Mouse (Mus musculus): Measurements from ENCODE around the gene Ispd. TPM values are rescaled to one million over a fixed set of nuclear protein-coding genes. Genes with fewer than 3 reads are reported as not detected.

Gene Ispd
- polyA plus RNA-seq, 1 experiment: 2.5 TPM

GRCm38 (mm10) chr12:36627204-36627603 lies 246.0 kb downstream of the Ispd start:
- no peak for TF ChIP-seq POLR2A (IDR thresholded peaks at IDR 0.05; ENCODE audit: low read depth, low read length)
- no peak for TF ChIP-seq CTCF (conservative IDR thresholded peaks at IDR 0.05; ENCODE audit: insufficient read depth, insufficient read length, low read depth, low read length)
- Histone ChIP-seq H3K4me1 (ENCODE audit: control insufficient read depth, insufficient read depth, low read length) (no peaks in the 10 kb centered on the region), H3K36me3 (ENCODE audit: control insufficient read depth, insufficient read depth, low read length) (no peaks in the 10 kb centered on the region), H3K27ac (ENCODE audit: insufficient read depth, low read depth, low read length) (no peak overlapping the region), H3K4me3 (ENCODE audit: insufficient read depth, low read depth, low read length) (no peak overlapping the region), H3K27me3 (replicated peaks; ENCODE audit: control insufficient read depth, insufficient read depth, low read length) (no peaks in the 10 kb centered on the region)
- no peak for DNase-seq

DNA sequence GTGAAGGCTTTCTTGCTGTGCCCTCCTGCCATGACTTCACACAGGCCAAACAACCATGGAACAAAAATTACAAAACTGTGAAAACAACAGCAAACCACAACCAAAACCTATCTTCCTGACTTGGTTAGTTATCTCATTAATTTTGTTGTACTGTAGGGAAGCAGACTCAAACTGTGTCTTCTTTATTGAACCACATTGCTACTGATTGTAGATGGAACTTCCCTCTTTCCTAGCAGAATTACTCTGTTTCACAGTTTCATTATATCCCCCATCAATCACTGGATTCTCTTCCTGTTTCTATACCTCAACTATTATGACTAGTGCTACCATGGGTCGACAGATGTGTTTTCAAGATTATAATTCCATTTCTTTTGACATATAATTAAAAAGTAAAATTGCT lies 251.2 kb downstream of the Ispd start:
- Histone ChIP-seq H3K4me3 (ENCODE audit: insufficient read depth, low read depth, low read length) (no peak overlapping the region), H3K27ac (ENCODE audit: insufficient read depth, low read depth, low read length) (no peak overlapping the region), H3K4me1 (ENCODE audit: control insufficient read depth, insufficient read depth, low read length) (no peaks in the 10 kb centered on the region), H3K27me3 (replicated peaks; ENCODE audit: control insufficient read depth, insufficient read depth, low read length) (no peaks in the 10 kb centered on the region), H3K36me3 (ENCODE audit: control insufficient read depth, insufficient read depth, low read length) (no peaks in the 10 kb centered on the region)
- 89% methylated on average over 1 of the region's 1 CpGs for WGBS
- no peak for DNase-seq
- TF ChIP-seq POLR2A (IDR thresholded peaks at IDR 0.05; ENCODE audit: low read depth, low read length): no peak
- no peak for TF ChIP-seq CTCF (conservative IDR thresholded peaks at IDR 0.05; ENCODE audit: insufficient read depth, insufficient read length, low read depth, low read length)

DNA sequence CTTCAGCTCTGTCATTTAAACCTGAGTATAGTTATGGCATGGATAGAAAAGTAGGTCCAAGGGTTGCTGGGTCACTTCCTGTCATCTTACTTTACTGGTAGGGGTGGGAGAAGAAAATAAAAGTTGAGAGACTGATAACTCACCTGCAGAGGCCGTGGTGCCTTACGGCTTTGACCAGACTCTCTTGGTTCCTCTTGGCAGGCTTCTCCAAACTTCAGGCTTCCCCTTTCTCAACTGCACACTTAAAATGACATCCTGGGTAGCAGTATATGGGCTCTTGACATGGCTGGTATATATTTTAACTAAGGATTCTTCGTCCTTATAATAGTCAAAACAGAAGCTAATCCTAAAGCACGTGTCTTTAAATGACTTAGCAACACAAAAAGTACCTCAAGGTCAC lies 266.3 kb downstream of the Ispd start:
- DNase-seq: no peak
- Histone ChIP-seq H3K27ac (ENCODE audit: insufficient read depth, low read depth, low read length) (no peak overlapping the region), H3K36me3 (ENCODE audit: control insufficient read depth, insufficient read depth, low read length) (no peaks in the 10 kb centered on the region), H3K4me1 (ENCODE audit: control insufficient read depth, insufficient read depth, low read length) (no peaks in the 10 kb centered on the region), H3K27me3 (replicated peaks; ENCODE audit: control insufficient read depth, insufficient read depth, low read length) (no peaks in the 10 kb centered on the region), H3K4me3 (ENCODE audit: insufficient read depth, low read depth, low read length) (no peak overlapping the region)
- TF ChIP-seq POLR2A (IDR thresholded peaks at IDR 0.05; ENCODE audit: low read depth, low read length): no peak
- no peak for TF ChIP-seq CTCF (conservative IDR thresholded peaks at IDR 0.05; ENCODE audit: insufficient read depth, insufficient read length, low read depth, low read length)
- WGBS: 84% methylated on average over 4 of the region's 4 CpGs

GRCm38 (mm10) chr12:36662496-36662895 lies 281.2 kb downstream of the Ispd start:
- DNase-seq: peak; percentile 22
- H3K27me3 ChIP-seq (replicated peaks; ENCODE audit: control insufficient read depth, insufficient read depth, low read length): no peaks in the 10 kb centered on the region
- H3K27ac ChIP-seq (ENCODE audit: insufficient read depth, low read depth, low read length): no peak overlapping the region
- 57% methylated on average over 7 of the region's 7 CpGs for WGBS
- H3K4me3 ChIP-seq (ENCODE audit: insufficient read depth, low read depth, low read length): no peak overlapping the region
- TF ChIP-seq CTCF (conservative IDR thresholded peaks at IDR 0.05; ENCODE audit: insufficient read depth, insufficient read length, low read depth, low read length) (no peak), POLR2A (IDR thresholded peaks at IDR 0.05; ENCODE audit: low read depth, low read length) (no peak)
- H3K36me3 ChIP-seq (ENCODE audit: control insufficient read depth, insufficient read depth, low read length): no peaks in the 10 kb centered on the region
- H3K4me1 ChIP-seq (ENCODE audit: control insufficient read depth, insufficient read depth, low read length): no peaks in the 10 kb centered on the region

DNA sequence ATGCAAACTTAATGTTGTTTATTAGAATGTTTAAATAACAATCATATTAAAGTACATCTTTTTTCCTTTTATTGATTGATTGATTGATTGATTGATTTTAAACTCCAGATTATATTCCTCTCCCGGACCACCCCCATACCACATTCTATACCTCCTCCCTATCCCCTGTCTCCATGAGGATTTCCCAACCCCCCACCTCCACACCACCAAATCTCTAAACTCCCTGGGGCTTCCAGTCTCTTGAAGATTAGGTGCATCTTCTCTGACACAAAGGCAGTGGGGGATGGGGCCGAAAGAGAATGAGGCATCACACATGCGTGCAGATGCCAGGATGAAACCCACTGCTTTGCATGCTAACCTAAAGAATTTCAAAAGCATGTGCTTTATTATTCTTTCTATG lies 283.5 kb downstream of the Ispd start:
- Histone ChIP-seq H3K27me3 (replicated peaks; ENCODE audit: control insufficient read depth, insufficient read depth, low read length) (no peaks in the 10 kb centered on the region), H3K27ac (ENCODE audit: insufficient read depth, low read depth, low read length) (no peak overlapping the region), H3K4me1 (ENCODE audit: control insufficient read depth, insufficient read depth, low read length) (no peaks in the 10 kb centered on the region), H3K36me3 (ENCODE audit: control insufficient read depth, insufficient read depth, low read length) (no peaks in the 10 kb centered on the region), H3K4me3 (ENCODE audit: insufficient read depth, low read depth, low read length) (no peak overlapping the region)
- 85% methylated on average over 3 of the region's 3 CpGs for whole genome bisulfite sequencing
- no peak for DNase-seq
- TF ChIP-seq POLR2A (IDR thresholded peaks at IDR 0.05; ENCODE audit: low read depth, low read length): no peak
- no peak for TF ChIP-seq CTCF (conservative IDR thresholded peaks at IDR 0.05; ENCODE audit: insufficient read depth, insufficient read length, low read depth, low read length)

GRCm38 (mm10) chr12:36666771-36667170 lies 285.5 kb downstream of the Ispd start:
- H3K27ac ChIP-seq (ENCODE audit: insufficient read depth, low read depth, low read length): no peak overlapping the region
- no peak overlapping the region for H3K4me3 ChIP-seq (ENCODE audit: insufficient read depth, low read depth, low read length)
- peaks cover 3% of the 10 kb centered on the region; the same call in 1 of the 2 replicates for H3K4me1 ChIP-seq (ENCODE audit: control insufficient read depth, insufficient read depth, low read length)
- DNase-seq: peak; percentile 24
- H3K36me3 ChIP-seq (ENCODE audit: control insufficient read depth, insufficient read depth, low read length): no peaks in the 10 kb centered on the region
- WGBS: 23% methylated on average over 6 of the region's 6 CpGs
- H3K27me3 ChIP-seq (replicated peaks; ENCODE audit: control insufficient read depth, insufficient read depth, low read length): no peaks in the 10 kb centered on the region
- no peak for TF ChIP-seq POLR2A (IDR thresholded peaks at IDR 0.05; ENCODE audit: low read depth, low read length)
- TF ChIP-seq CTCF (conservative IDR thresholded peaks at IDR 0.05; ENCODE audit: insufficient read depth, insufficient read length, low read depth, low read length): no peak

GRCm38 (mm10) chr12:36670164-36670908 lies 289.1 kb downstream of the Ispd start:
- Histone ChIP-seq H3K4me1 (ENCODE audit: control insufficient read depth, insufficient read depth, low read length) (peaks cover 3% of the 10 kb centered on the region; the same call in 1 of the 2 replicates), H3K27ac (ENCODE audit: insufficient read depth, low read depth, low read length) (no peak overlapping the region), H3K27me3 (replicated peaks; ENCODE audit: control insufficient read depth, insufficient read depth, low read length) (no peaks in the 10 kb centered on the region), H3K4me3 (ENCODE audit: insufficient read depth, low read depth, low read length) (no peak overlapping the region), H3K36me3 (ENCODE audit: control insufficient read depth, insufficient read depth, low read length) (no peaks in the 10 kb centered on the region)
- 76% methylated on average over 5 of the region's 5 CpGs for WGBS
- TF ChIP-seq POLR2A (IDR thresholded peaks at IDR 0.05; ENCODE audit: low read depth, low read length): no peak
- TF ChIP-seq CTCF (conservative IDR thresholded peaks at IDR 0.05; ENCODE audit: insufficient read depth, insufficient read length, low read depth, low read length): no peak
- DNase-seq: no peak
